Mouse (Mus musculus): ENCODE results near the gene St8sia4.

Gene St8sia4
- long read RNA-seq, experiment 1, full-length matches to known transcripts: 1 of 1 reads
- long read RNA-seq, experiment 1, partial matches to known transcripts: 0 of 1 reads
- long read RNA-seq, experiment 1, other reads (novel, unspliced or antisense): 0 of 1 reads
- long read RNA-seq, experiment 2, partial matches to known transcripts: 0 of 1 reads
- long read RNA-seq, experiment 2, other reads (novel, unspliced or antisense): 1 of 1 reads

DNA sequence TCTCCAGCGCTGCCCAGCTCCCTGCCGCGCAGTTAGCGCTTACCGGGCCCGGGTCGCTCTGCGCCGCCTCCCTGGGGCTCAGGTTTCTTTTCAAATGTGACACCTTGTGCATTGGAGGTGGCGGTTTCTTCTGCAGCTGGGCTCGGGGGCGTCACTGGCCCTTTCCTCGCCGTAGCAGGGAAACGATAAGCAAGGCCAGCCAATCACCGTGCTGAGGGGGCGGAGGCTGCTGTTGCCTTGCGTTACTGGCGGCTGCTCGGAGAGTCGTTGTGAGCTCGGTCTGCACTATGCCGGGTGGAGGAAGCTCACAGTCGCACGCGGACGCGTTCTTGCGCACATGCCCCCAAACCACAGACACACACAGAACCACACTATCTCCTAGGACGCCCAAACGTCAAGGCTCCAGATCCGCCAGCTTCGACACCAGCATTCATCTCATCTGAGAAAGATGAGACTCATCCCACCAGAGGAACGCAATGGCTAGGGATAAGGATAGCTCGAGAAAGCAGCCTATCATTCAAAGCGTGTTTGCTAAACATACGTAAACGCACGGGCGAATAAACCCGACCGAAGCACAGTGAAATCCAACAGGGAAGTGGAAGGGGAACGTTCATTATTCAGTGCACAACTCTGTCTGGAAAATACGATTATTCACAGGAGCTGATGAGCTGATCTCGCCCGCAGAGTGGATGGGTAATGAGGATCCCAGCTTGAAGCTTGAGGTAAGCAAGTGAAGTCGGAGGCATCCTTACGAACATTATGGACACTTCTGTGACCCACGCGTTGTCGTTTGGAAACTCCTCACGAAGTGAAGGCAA, at the start of gene St8sia4:
TSS of gene St8sia4 (minus strand) at position 137 of the 818 bp plus-strand sequence.
- intact Hi-C loops (cut with DNase I): no loop called here

- intact Hi-C loops (cut with DNase I): no loop called here
Observed at GRCm38 (mm10) chr1:95709181-95709580, 41.8 kb upstream of the St8sia4 start.

GRCm38 (mm10) chr1:95699903-95700302, 32.5 kb upstream of the St8sia4 start:
- intact Hi-C loops (cut with DNase I): no loop called here

DNA sequence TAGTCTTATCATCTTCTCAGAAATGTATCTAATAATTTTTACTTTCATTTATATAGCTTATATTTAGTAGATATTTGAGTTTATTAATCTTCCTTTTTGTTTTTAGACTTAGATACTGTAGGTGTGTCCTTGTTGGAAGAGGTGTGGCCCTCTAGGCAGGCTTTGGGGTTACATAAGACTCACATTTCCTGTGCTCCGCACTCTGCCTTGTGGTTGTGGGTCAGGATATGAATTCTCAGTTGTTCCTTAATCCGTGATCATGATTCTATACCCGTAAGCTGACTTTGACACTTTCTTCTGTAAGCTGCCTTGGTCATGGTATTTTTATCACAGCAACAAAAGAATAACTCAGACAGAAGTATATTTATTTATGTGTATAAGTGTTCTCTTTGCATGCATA, 6.7 kb upstream of the St8sia4 start:
- intact Hi-C loops (cut with DNase I): no loop called here

GRCm38 (mm10) chr1:95668253-95668805, 958 bp upstream of the St8sia4 start:
- intact Hi-C loops (cut with DNase I): no loop called here

DNA sequence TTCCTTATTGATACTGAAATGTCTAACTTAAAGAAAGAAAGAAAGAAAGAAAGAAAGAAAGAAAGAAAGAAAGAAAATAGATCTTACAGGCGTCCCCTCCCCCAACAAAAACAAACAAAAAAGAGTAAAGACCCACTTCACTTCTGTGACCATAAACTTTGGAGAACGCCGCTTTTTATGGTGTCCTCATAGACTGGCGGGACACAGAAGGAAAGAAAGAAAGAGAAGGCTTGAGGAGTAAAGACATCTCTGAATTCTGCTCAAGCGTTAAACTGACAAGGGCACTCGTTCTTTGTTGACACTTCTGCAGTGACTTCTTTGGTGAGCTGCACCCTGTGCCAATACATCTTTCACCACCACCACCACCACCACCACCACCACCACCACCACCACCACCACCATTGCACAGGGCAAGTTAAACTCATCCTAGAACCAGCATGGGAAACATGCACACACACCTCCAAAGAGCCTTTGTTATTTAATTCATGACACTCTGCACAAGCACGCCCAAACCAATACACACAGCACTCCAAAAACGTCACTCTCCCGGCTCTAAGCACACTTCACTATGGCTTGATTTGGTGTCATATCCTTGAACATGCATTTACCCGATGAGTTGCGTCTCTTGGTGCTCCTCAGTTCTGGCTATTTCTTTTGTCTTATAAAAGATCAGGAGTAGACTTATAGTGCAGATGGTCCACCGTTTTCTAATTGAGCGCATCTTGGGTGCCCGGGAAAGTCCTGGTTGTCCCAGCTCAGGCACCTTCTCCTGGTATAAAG, 640 bp downstream of the St8sia4 start:
- intact Hi-C loops (cut with DNase I): no loop called here

GRCm38 (mm10) chr1:95665951-95666484, 1.4 kb downstream of the St8sia4 start:
- intact Hi-C loops (cut with DNase I): no loop called here

GRCm38 (mm10) chr1:95664969-95665702, 2.2 kb downstream of the St8sia4 start:
- intact Hi-C loops (cut with DNase I): no loop called here

- intact Hi-C loops (cut with DNase I): no loop called here
Observed at GRCm38 (mm10) chr1:95664321-95664825, 3.0 kb downstream of the St8sia4 start.

GRCm38 (mm10) chr1:95657051-95657668, 10.2 kb downstream of the St8sia4 start:
- intact Hi-C loops (cut with DNase I): no loop called here

DNA sequence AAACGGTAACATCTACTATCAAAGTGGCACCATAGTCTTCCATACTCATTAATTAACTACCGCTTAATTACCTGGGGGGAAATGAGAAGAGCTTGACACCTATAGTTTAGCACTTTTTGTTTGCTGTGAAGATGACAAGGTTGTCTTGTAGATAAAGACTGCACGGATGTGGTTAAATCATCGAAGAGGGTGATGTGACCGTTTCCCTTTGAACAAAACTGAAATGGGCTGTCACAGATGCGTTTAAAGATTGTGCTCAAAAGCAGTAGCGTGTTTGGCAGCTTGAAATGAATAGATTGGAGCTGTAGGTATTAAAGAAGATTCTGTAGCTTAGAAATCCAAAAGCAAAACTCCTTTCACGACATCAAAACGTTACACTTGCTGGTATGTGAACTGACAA, 11.8 kb downstream of the St8sia4 start:
- intact Hi-C loops (cut with DNase I): no loop called here

GRCm38 (mm10) chr1:95653445-95653844, 13.9 kb downstream of the St8sia4 start:
- intact Hi-C loops (cut with DNase I): no loop called here

- intact Hi-C loops (cut with DNase I): no loop called here
Observed at GRCm38 (mm10) chr1:95644292-95644691, 23.1 kb downstream of the St8sia4 start.

DNA sequence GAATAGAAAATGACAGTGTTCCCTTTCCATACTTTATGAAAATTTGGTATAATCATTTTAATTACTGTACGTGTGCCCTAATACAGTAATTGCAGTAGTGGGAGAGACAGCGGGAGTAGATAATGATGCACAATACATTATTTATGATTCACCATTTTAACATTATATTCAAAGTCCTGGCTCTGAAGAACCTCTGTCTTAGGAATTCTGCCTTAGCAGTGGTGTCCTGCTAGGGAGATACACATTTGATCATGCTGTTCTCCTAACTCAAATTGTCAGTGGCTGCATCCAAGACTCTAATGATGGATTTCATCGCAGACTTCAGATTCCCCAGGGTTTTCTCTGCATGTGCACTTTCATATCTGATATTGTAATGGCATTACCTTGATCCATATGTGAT, 28.4 kb downstream of the St8sia4 start:
- intact Hi-C loops (cut with DNase I): no loop called here

- intact Hi-C loops (cut with DNase I): no loop called here
Observed at GRCm38 (mm10) chr1:95624376-95624775, 43.0 kb downstream of the St8sia4 start.

- intact Hi-C loops (cut with DNase I): no loop called here
Observed at GRCm38 (mm10) chr1:95618647-95619046, 48.7 kb downstream of the St8sia4 start.

- intact Hi-C loops (cut with DNase I): no loop called here
Observed at GRCm38 (mm10) chr1:95618125-95618524, 49.2 kb downstream of the St8sia4 start.

DNA sequence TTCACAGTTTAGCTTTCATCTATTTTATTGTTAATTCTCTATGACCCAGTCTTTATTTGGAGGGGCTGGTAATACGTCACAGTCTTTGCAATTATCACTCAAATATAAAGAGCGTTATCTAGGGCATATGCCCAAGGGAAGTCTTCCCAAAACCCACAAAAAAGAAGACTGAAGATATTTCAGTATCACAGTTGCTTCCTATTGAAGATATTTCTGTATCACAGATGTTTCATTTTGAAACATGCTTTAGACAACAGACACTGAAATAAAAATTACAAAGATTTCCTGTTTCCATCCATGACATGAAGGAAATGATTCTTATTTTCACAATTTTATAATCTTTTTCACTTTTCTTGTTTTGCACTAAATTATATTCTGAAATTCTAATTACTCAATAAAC, 57.4 kb downstream of the St8sia4 start:
- intact Hi-C loops (cut with DNase I): no loop called here

- intact Hi-C loops (cut with DNase I): no loop called here
Observed at GRCm38 (mm10) chr1:95609045-95609444, 58.3 kb downstream of the St8sia4 start.

GRCm38 (mm10) chr1:95605458-95605857, 61.9 kb downstream of the St8sia4 start:
- intact Hi-C loops (cut with DNase I): no loop called here

Measured in adrenal gland (tissue).